Comparison of ENCODE assay signal across 19 mouse cellular contexts in genomic region chr6:49332060-49332370, GRCm38 (mm10). TPM values are rescaled to one million over a fixed set of nuclear protein-coding genes. Genes with fewer than 3 reads are reported as not detected.
DNase-seq lines count a peak whose midpoint lies in the region; ATAC-seq and TF ChIP-seq lines count a peak whose summit lies in the region.
"Had no signal": no experiment of that assay in that cellular context is flagged by ENCODE, and none has a peak within 500 bp of the region (broad histone marks: within the 10 kb centered on the region; RNA-seq: fewer than 3 reads in every experiment).

No protein-coding gene starts in this region.

- no peaks in the 10 kb centered on the region for H3K36me3 ChIP-seq in heart, postnatal 0 days (replicated peaks; ENCODE audit: control insufficient read depth, insufficient read depth, low read length)
- H3K36me3 ChIP-seq in heart, embryonic 11.5 days (ENCODE audit: control insufficient read depth, insufficient read depth, low read length) = no peaks in the 10 kb centered on the region
- H3K36me3 ChIP-seq in lung, postnatal 0 days (ENCODE audit: insufficient read depth, low read length) = no peaks in the 10 kb centered on the region
- H3K36me3 ChIP-seq in kidney, embryonic 16.5 days (ENCODE audit: insufficient read depth, low read length) = 0 out of 2 replicates have a peak, but pooled peaks cover 4% of the 10 kb centered on the region

- ATAC-seq in heart, postnatal 0 days (ENCODE audit: insufficient read depth, low read depth) = no peak
- no peak for ATAC-seq in heart, embryonic 11.5 days (replicated peaks; ENCODE audit: insufficient number of reproducible peaks, low FRiP score, low TSS enrichment)
- peak; percentile 41; the same call in 1 of the 2 replicates for ATAC-seq in lung, postnatal 0 days
- peak; percentile 26; the same call in 1 of the 2 replicates for ATAC-seq in megakaryocyte progenitor cell, adult 5-6 weeks (replicated peaks; ENCODE audit: poor library complexity)
- no peak for ATAC-seq in kidney, embryonic 16.5 days (ENCODE audit: low FRiP score, low TSS enrichment)
- ATAC-seq: CD4-positive, CD25-positive, alpha-beta regulatory T cell, adult 4 months; forebrain, postnatal 0 days had no signal

- H3K27ac ChIP-seq in heart, postnatal 0 days (ENCODE audit: low read depth) = no peak overlapping the region
- no peak overlapping the region for H3K27ac ChIP-seq in heart, embryonic 11.5 days (ENCODE audit: low read depth, low read length)
- no peak overlapping the region for H3K27ac ChIP-seq in lung, postnatal 0 days (ENCODE audit: low read length)
- H3K27ac ChIP-seq in kidney, embryonic 16.5 days (ENCODE audit: low read length) = no peak overlapping the region
- H3K27ac ChIP-seq: heart, adult 2 months; liver, embryonic 14.5 days; neural tube, embryonic 13.5 days had no signal

- H3K27me3 ChIP-seq in heart, postnatal 0 days (ENCODE audit: control insufficient read depth, insufficient read depth, low read length) = no peaks in the 10 kb centered on the region
- H3K27me3 ChIP-seq in heart, embryonic 11.5 days (ENCODE audit: control insufficient read depth, insufficient read depth, low read length) = no peaks in the 10 kb centered on the region
- no peaks in the 10 kb centered on the region for H3K27me3 ChIP-seq in lung, postnatal 0 days (replicated peaks; ENCODE audit: insufficient read depth, low read length)
- no peaks in the 10 kb centered on the region for H3K27me3 ChIP-seq in kidney, embryonic 16.5 days (ENCODE audit: insufficient read depth, low read length)
- H3K27me3 ChIP-seq: neural tube, embryonic 13.5 days had no signal

- no peak for TF ChIP-seq EP300 in heart, postnatal 0 days (IDR thresholded peaks at IDR 0.05; ENCODE audit: low read depth)
- TF ChIP-seq EP300 in lung, postnatal 0 days (IDR thresholded peaks at IDR 0.05) = no peak

- H3K9me3 ChIP-seq in heart, postnatal 0 days (replicated peaks; ENCODE audit: control insufficient read depth, low read length) = no peaks in the 10 kb centered on the region
- no peaks in the 10 kb centered on the region for H3K9me3 ChIP-seq in heart, embryonic 11.5 days (replicated peaks; ENCODE audit: control insufficient read depth, low read length)
- H3K9me3 ChIP-seq in lung, postnatal 0 days (ENCODE audit: low read length) = no peaks in the 10 kb centered on the region
- no peaks in the 10 kb centered on the region for H3K9me3 ChIP-seq in kidney, embryonic 16.5 days (ENCODE audit: low read length)
- H3K9me3 ChIP-seq: G1E; neural tube, embryonic 13.5 days had no signal

- no peak for TF ChIP-seq CTCF in heart, postnatal 0 days (IDR thresholded peaks at IDR 0.05; ENCODE audit: low read depth)
- no peak for TF ChIP-seq CTCF in lung, postnatal 0 days (IDR thresholded peaks at IDR 0.05)
- no peak for TF ChIP-seq CTCF in lung, adult 2 months (IDR thresholded peaks at IDR 0.05; ENCODE audit: insufficient read depth, low read length)

- H3K4me1 ChIP-seq in heart, postnatal 0 days (ENCODE audit: control insufficient read depth, insufficient read depth) = peaks cover 6% of the 10 kb centered on the region; the same call in 1 of the 2 replicates
- peaks cover 3% of the 10 kb centered on the region; the same call in 1 of the 2 replicates for H3K4me1 ChIP-seq in heart, embryonic 11.5 days (ENCODE audit: control insufficient read depth, insufficient read depth, low read length)
- peaks cover 4% of the 10 kb centered on the region; the same call in 1 of the 2 replicates for H3K4me1 ChIP-seq in lung, postnatal 0 days (ENCODE audit: insufficient read depth, low read depth, low read length)
- H3K4me1 ChIP-seq in lung, adult 2 months (ENCODE audit: control insufficient read depth, insufficient read depth, low read length) = no peaks in the 10 kb centered on the region
- no peaks in the 10 kb centered on the region for H3K4me1 ChIP-seq in kidney, embryonic 16.5 days (ENCODE audit: insufficient read depth, low read length)
- H3K4me1 ChIP-seq: neural tube, embryonic 13.5 days had no signal

- peak overlapping the region; percentile 8; the same call in 1 of the 2 replicates for H3K4me2 ChIP-seq in heart, postnatal 0 days (ENCODE audit: low read depth, low read length)
- H3K4me2 ChIP-seq in heart, embryonic 11.5 days = no peak overlapping the region; the same call in 1 of the 2 replicates
- H3K4me2 ChIP-seq in lung, postnatal 0 days (replicated peaks; ENCODE audit: low read depth, low read length) = peak overlapping the region; percentile 35; the same call in 1 of the 2 replicates
- no peak overlapping the region for H3K4me2 ChIP-seq in kidney, embryonic 16.5 days (replicated peaks; ENCODE audit: low read depth, low read length)
- H3K4me2 ChIP-seq: neural tube, embryonic 13.5 days had no signal

- 60% methylated on average over 13 of the region's 13 CpGs for WGBS in heart, postnatal 0 days
- WGBS in heart, embryonic 11.5 days (ENCODE audit: insufficient replicate concordance) = 66% methylated on average over 13 of the region's 13 CpGs
- WGBS in lung, postnatal 0 days = 42% methylated on average over 13 of the region's 13 CpGs
- WGBS in lung, adult 2 months = 54% methylated on average over 13 of the region's 13 CpGs
- WGBS in kidney, embryonic 16.5 days = 65% methylated on average over 13 of the region's 13 CpGs

- H3K9ac ChIP-seq in heart, postnatal 0 days (replicated peaks; ENCODE audit: low read depth, low read length) = no peak overlapping the region
- no peak overlapping the region for H3K9ac ChIP-seq in heart, embryonic 11.5 days (ENCODE audit: low read depth, low read length)
- H3K9ac ChIP-seq in lung, postnatal 0 days (replicated peaks; ENCODE audit: low read depth) = no peak overlapping the region
- no peak overlapping the region for H3K9ac ChIP-seq in kidney, embryonic 16.5 days (replicated peaks; ENCODE audit: low read length)
- H3K9ac ChIP-seq: forebrain, postnatal 0 days; liver, embryonic 14.5 days; neural tube, embryonic 13.5 days had no signal

- DNase-seq in adrenal gland, adult (ENCODE audit: inconsistent age in 2 of 2, low spot score in 1 of 2) = peak; percentile 28 to 69
- no peak for DNase-seq in adrenal gland, postnatal 14 days
- DNase-seq in heart, postnatal 0 days (ENCODE audit: low spot score) = no peak
- peak; percentile 60 for DNase-seq in lung, postnatal 0 days (ENCODE audit: low spot score)
- DNase-seq in lung, adult 2 months = no peak
- DNase-seq: cerebellum, adult 8-10 months; forebrain, postnatal 0 days; heart, adult 2 months; kidney, adult 9 months; left cerebral cortex, postnatal 4 days; right cerebral cortex, postnatal 14 days; thymus, postnatal 4 days had no signal

- no peak for TF ChIP-seq POLR2A in lung, adult 2 months (IDR thresholded peaks at IDR 0.05; ENCODE audit: borderline replicate concordance, extremely low read depth, low read depth, low read length)

- no peak overlapping the region for H3K4me3 ChIP-seq in heart, postnatal 0 days (ENCODE audit: low read depth, low read length)
- no peak overlapping the region for H3K4me3 ChIP-seq in heart, embryonic 11.5 days (ENCODE audit: low read depth, low read length)
- H3K4me3 ChIP-seq in lung, postnatal 0 days (ENCODE audit: low read depth, low read length) = no peak overlapping the region
- H3K4me3 ChIP-seq in lung, adult 2 months (replicated peaks; ENCODE audit: extremely low read depth, low read depth, low read length) = no peak overlapping the region
- no peak overlapping the region for H3K4me3 ChIP-seq in kidney, embryonic 16.5 days (ENCODE audit: low read length)
- H3K4me3 ChIP-seq: heart, adult 2 months; neural tube, embryonic 13.5 days had no signal

RNA-seq across cellular contexts. Expression of gene Ccdc126, which starts 12.9 kb away (rescaled TPM):
- 9.7 and 9.9 TPM in 2 replicates for total RNA-seq in adrenal gland, postnatal 14 days (2021)
- total RNA-seq in heart, postnatal 0 days (2014; rRNA removed; ENCODE audit: low replicate concordance) = 4.3 and 6.9 TPM in 2 replicates
- polyA plus RNA-seq in heart, postnatal 0 days (2015; fragmentation: Nextera tagmentation; extraction: Ambion mirVana) = 8.3 and 9.2 TPM in 2 replicates
- 7.1 and 7.9 TPM in 2 replicates for polyA plus RNA-seq in heart, embryonic 11.5 days (2014; fragmentation: Nextera tagmentation; extraction: Ambion mirVana)
- polyA plus RNA-seq in lung, postnatal 0 days (2015; fragmentation: Nextera tagmentation; extraction: Ambion mirVana) = 14.8 and 15.4 TPM in 2 replicates
- 5.0 and 5.7 TPM in 2 replicates for polyA plus RNA-seq in lung, adult 2 months (2012; rRNA removed)
- total RNA-seq in megakaryocyte progenitor cell, adult 5-6 weeks (2015) = 3.4 and 5.5 TPM in 2 replicates
- total RNA-seq in megakaryocyte progenitor cell, adult 5-6 weeks (2017) = 3.9 and 6.7 TPM in 2 replicates
- polyA plus RNA-seq in kidney, embryonic 16.5 days (2015; fragmentation: Nextera tagmentation; extraction: Ambion mirVana) = 11.6 and 13.2 TPM in 2 replicates

RNA-seq across cellular contexts. Expression of gene Fam221a, which starts 35.5 kb away (rescaled TPM):
- 1.3 and 2.2 TPM in 2 replicates for total RNA-seq in adrenal gland, postnatal 14 days (2021)
- total RNA-seq in heart, postnatal 0 days (2014; rRNA removed; ENCODE audit: low replicate concordance) = 0.11 and 4.8 TPM in 2 replicates
- polyA plus RNA-seq in heart, postnatal 0 days (2015; fragmentation: Nextera tagmentation; extraction: Ambion mirVana) = 1.9 and 2.5 TPM in 2 replicates
- polyA plus RNA-seq in heart, embryonic 11.5 days (2014; fragmentation: Nextera tagmentation; extraction: Ambion mirVana) = 4.6 and 5.7 TPM in 2 replicates
- polyA plus RNA-seq in lung, postnatal 0 days (2015; fragmentation: Nextera tagmentation; extraction: Ambion mirVana) = 17.0 and 20.5 TPM in 2 replicates
- 8.6 and 11.6 TPM in 2 replicates for polyA plus RNA-seq in lung, adult 2 months (2012; rRNA removed)
- total RNA-seq in megakaryocyte progenitor cell, adult 5-6 weeks (2015) = 7.7 and 13.8 TPM in 2 replicates
- 2.4 and 2.9 TPM in 2 replicates for total RNA-seq in megakaryocyte progenitor cell, adult 5-6 weeks (2017)
- 6.0 and 6.2 TPM in 2 replicates for polyA plus RNA-seq in kidney, embryonic 16.5 days (2015; fragmentation: Nextera tagmentation; extraction: Ambion mirVana)

Comparison
In these comparisons a context has a peak if more than half of its experiments do, and no peak if none do; other contexts are left out.
1. DNase-seq: peak in adrenal gland, adult (2 of 2) and lung, postnatal 0 days (single experiment); none in adrenal gland, postnatal 14 days (single experiment), heart, postnatal 0 days (single experiment) and lung, adult 2 months (single experiment).
2. H3K4me2 ChIP-seq: peak in heart, postnatal 0 days (single experiment) and lung, postnatal 0 days (single experiment); none in heart, embryonic 11.5 days (single experiment) and kidney, embryonic 16.5 days (single experiment).
3. ATAC-seq: peak in lung, postnatal 0 days (single experiment) and megakaryocyte progenitor cell, adult 5-6 weeks (single experiment); none in heart, postnatal 0 days (single experiment), heart, embryonic 11.5 days (single experiment) and kidney, embryonic 16.5 days (single experiment).